Mouse (Mus musculus): Measurements from ENCODE around the gene Tspan7.

Gene Tspan7

GRCm38 (mm10) chrX:10484872-10485569, at the start of gene Tspan7:
Tspan7 (plus strand) TSS chrX:10485158.
- peak; percentile 24 for DNase-seq (ENCODE audit: low read depth, low spot score)

GRCm38 (mm10) chrX:10449323-10449980, 35.5 kb upstream of the Tspan7 start:
- DNase-seq (ENCODE audit: low read depth, low spot score) = no peak

GRCm38 (mm10) chrX:10450143-10451060, 34.6 kb upstream of the Tspan7 start:
- DNase-seq (ENCODE audit: low read depth, low spot score) = no peak

GRCm38 (mm10) chrX:10453798-10454197, 31.2 kb upstream of the Tspan7 start:
- no peak for DNase-seq (ENCODE audit: low read depth, low spot score)

- DNase-seq (ENCODE audit: low read depth, low spot score) = no peak
These were observed 27.7 kb upstream of the Tspan7 start for GRCm38 (mm10) chrX:10457256-10457655.

- DNase-seq (ENCODE audit: low read depth, low spot score) = no peak
These were observed 7.9 kb upstream of the Tspan7 start for GRCm38 (mm10) chrX:10477088-10477487.

- no peak for DNase-seq (ENCODE audit: low read depth, low spot score)
These were observed 5.7 kb upstream of the Tspan7 start for GRCm38 (mm10) chrX:10479031-10479886.

GRCm38 (mm10) chrX:10479943-10480342, 5.0 kb upstream of the Tspan7 start:
- no peak for DNase-seq (ENCODE audit: low read depth, low spot score)

- peak; percentile 36 for DNase-seq (ENCODE audit: low read depth, low spot score)
These were observed 780 bp downstream of the Tspan7 start for GRCm38 (mm10) chrX:10485664-10486211.

GRCm38 (mm10) chrX:10498580-10498979, 13.6 kb downstream of the Tspan7 start:
- DNase-seq (ENCODE audit: low read depth, low spot score) = no peak

GRCm38 (mm10) chrX:10502616-10503015, 17.7 kb downstream of the Tspan7 start:
- DNase-seq (ENCODE audit: low read depth, low spot score) = peak; percentile 13

- DNase-seq (ENCODE audit: low read depth, low spot score) = no peak
These were observed 29.5 kb downstream of the Tspan7 start for GRCm38 (mm10) chrX:10514417-10514816.

GRCm38 (mm10) chrX:10514971-10515370, 30.0 kb downstream of the Tspan7 start:
- DNase-seq (ENCODE audit: low read depth, low spot score) = peak; percentile 12

- no peak for DNase-seq (ENCODE audit: low read depth, low spot score)
These were observed 31.5 kb downstream of the Tspan7 start for GRCm38 (mm10) chrX:10516448-10516847.

GRCm38 (mm10) chrX:10516925-10517324, 32.0 kb downstream of the Tspan7 start:
- no peak for DNase-seq (ENCODE audit: low read depth, low spot score)

GRCm38 (mm10) chrX:10517756-10518155, 32.8 kb downstream of the Tspan7 start:
- DNase-seq (ENCODE audit: low read depth, low spot score) = no peak

- DNase-seq (ENCODE audit: low read depth, low spot score) = peak; percentile 9
These were observed 33.6 kb downstream of the Tspan7 start for GRCm38 (mm10) chrX:10518510-10518909.

- DNase-seq (ENCODE audit: low read depth, low spot score) = no peak
These were observed 50.5 kb downstream of the Tspan7 start for GRCm38 (mm10) chrX:10535450-10535849.

- DNase-seq (ENCODE audit: low read depth, low spot score) = no peak
These were observed 54.1 kb downstream of the Tspan7 start for GRCm38 (mm10) chrX:10539009-10539408.

GRCm38 (mm10) chrX:10539482-10540166, 54.7 kb downstream of the Tspan7 start:
- DNase-seq (ENCODE audit: low read depth, low spot score) = no peak
